28 mouse cellular contexts compared by ENCODE assay signal in genomic region chr1:164327764-164328163, GRCm38 (mm10). TPM values are rescaled to one million over a fixed set of nuclear protein-coding genes. Genes with fewer than 3 reads are reported as not detected.
DNase-seq lines count a peak whose midpoint lies in the region; ATAC-seq and TF ChIP-seq lines count a peak whose summit lies in the region.
"Had no signal": no experiment of that assay in that cellular context is flagged by ENCODE, and none has a peak within 500 bp of the region (broad histone marks: within the 10 kb centered on the region; RNA-seq: fewer than 3 reads in every experiment).

No protein-coding gene starts in this region.

- 0 out of 2 replicates have a peak, but pooled peaks have one; percentile 21 for ATAC-seq in neural tube, embryonic 14.5 days (ENCODE audit: low read depth)
- no peak for ATAC-seq in neural tube, embryonic 15.5 days (ENCODE audit: low FRiP score)
- ATAC-seq in stomach, embryonic 16.5 days (ENCODE audit: insufficient read depth, low FRiP score): peak; percentile 13; the same call in 1 of the 2 replicates
- ATAC-seq: forebrain, embryonic 13.5 days; forebrain, embryonic 16.5 days; Patski had no signal

- no peaks in the 10 kb centered on the region for H3K9me3 ChIP-seq in neural tube, embryonic 14.5 days (ENCODE audit: control insufficient read depth, low read length)
- H3K9me3 ChIP-seq in neural tube, embryonic 15.5 days (replicated peaks): no peaks in the 10 kb centered on the region
- no peaks in the 10 kb centered on the region for H3K9me3 ChIP-seq in stomach, embryonic 16.5 days (replicated peaks; ENCODE audit: control insufficient read depth, low read length)
- H3K9me3 ChIP-seq: forebrain, embryonic 10.5 days; forebrain, embryonic 13.5 days; G1E; heart, embryonic 10.5 days; heart, embryonic 15.5 days; hindbrain, embryonic 10.5 days had no signal

- TF ChIP-seq CTCF in kidney, adult 2 months (conservative IDR thresholded peaks at IDR 0.05; ENCODE audit: insufficient read depth, insufficient read length, low read depth, low read length): no peak

- 59% methylated on average over 7 of the region's 7 CpGs for WGBS in kidney, adult 2 months
- 71% methylated on average over 7 of the region's 7 CpGs for WGBS in neural tube, embryonic 14.5 days
- WGBS in neural tube, embryonic 15.5 days: 60% methylated on average over 7 of the region's 7 CpGs
- WGBS in stomach, embryonic 16.5 days: 41% methylated on average over 7 of the region's 7 CpGs

- no peaks in the 10 kb centered on the region for H3K36me3 ChIP-seq in kidney, adult 2 months (ENCODE audit: control insufficient read depth, insufficient read depth, low read length)
- no peaks in the 10 kb centered on the region for H3K36me3 ChIP-seq in neural tube, embryonic 14.5 days (ENCODE audit: control insufficient read depth, insufficient read depth, low read length)
- H3K36me3 ChIP-seq in neural tube, embryonic 15.5 days: 0 out of 2 replicates have a peak, but pooled peaks cover 3% of the 10 kb centered on the region
- H3K36me3 ChIP-seq in stomach, embryonic 16.5 days (ENCODE audit: control insufficient read depth, insufficient read depth, low read length): no peaks in the 10 kb centered on the region
- H3K36me3 ChIP-seq: heart, embryonic 15.5 days had no signal

- DNase-seq in kidney, adult 2 months: peak; percentile 69
- no peak for DNase-seq in kidney, adult 11 months
- DNase-seq in left cerebral cortex, postnatal 4 days: no peak
- DNase-seq in urinary bladder, adult 2 months (ENCODE audit: low spot score): no peak
- DNase-seq: adrenal gland, postnatal 10 days; adrenal gland, postnatal 36 days; B cell, adult 2 months; cerebellum, adult 18-20 months; cerebellum, adult 9-10 months; cerebellum, postnatal 14 days; gastrocnemius, postnatal 10 days; gastrocnemius, postnatal 36 days; heart, adult 2 months; heart, postnatal 10 days; heart, postnatal 36 days had no signal

- H3K9ac ChIP-seq in neural tube, embryonic 14.5 days (replicated peaks; ENCODE audit: low read depth, low read length): no peak overlapping the region
- H3K9ac ChIP-seq in neural tube, embryonic 15.5 days (replicated peaks): no peak overlapping the region
- no peak overlapping the region for H3K9ac ChIP-seq in stomach, embryonic 16.5 days (ENCODE audit: low read length)
- H3K9ac ChIP-seq: forebrain, embryonic 13.5 days; heart, embryonic 15.5 days; hindbrain, embryonic 14.5 days had no signal

- H3K4me2 ChIP-seq in neural tube, embryonic 14.5 days (ENCODE audit: low read depth, low read length): no peak overlapping the region
- no peak overlapping the region for H3K4me2 ChIP-seq in neural tube, embryonic 15.5 days
- no peak overlapping the region for H3K4me2 ChIP-seq in stomach, embryonic 16.5 days (ENCODE audit: low read depth, low read length)
- H3K4me2 ChIP-seq: forebrain, embryonic 13.5 days; heart, embryonic 15.5 days; hindbrain, embryonic 14.5 days had no signal

- intact Hi-C loops in left cerebral cortex, postnatal 4 days (cut with DNase I): no loop called here

- peaks cover 4% of the 10 kb centered on the region; the same call in 1 of the 2 replicates for H3K4me1 ChIP-seq in kidney, adult 2 months (ENCODE audit: control insufficient read depth, insufficient read depth, low read length)
- H3K4me1 ChIP-seq in neural tube, embryonic 14.5 days (ENCODE audit: control insufficient read depth, insufficient read depth, low read length): no peaks in the 10 kb centered on the region
- H3K4me1 ChIP-seq in neural tube, embryonic 15.5 days: peaks cover 4% of the 10 kb centered on the region
- peaks cover 7% of the 10 kb centered on the region for H3K4me1 ChIP-seq in stomach, embryonic 16.5 days (ENCODE audit: control insufficient read depth, insufficient read depth, low read length)
- H3K4me1 ChIP-seq: forebrain, embryonic 10.5 days; heart, embryonic 10.5 days; hindbrain, embryonic 10.5 days had no signal

- TF ChIP-seq POLR2A in kidney, adult 2 months (IDR thresholded peaks at IDR 0.05; ENCODE audit: low read depth, low read length): no peak

- H3K27me3 ChIP-seq in kidney, adult 2 months (replicated peaks; ENCODE audit: control insufficient read depth, insufficient read depth, low read length): no peaks in the 10 kb centered on the region
- H3K27me3 ChIP-seq in neural tube, embryonic 14.5 days (ENCODE audit: control insufficient read depth, insufficient read depth, low read length): no peaks in the 10 kb centered on the region
- H3K27me3 ChIP-seq in neural tube, embryonic 15.5 days (replicated peaks): no peaks in the 10 kb centered on the region
- H3K27me3 ChIP-seq in stomach, embryonic 16.5 days (ENCODE audit: control insufficient read depth, insufficient read depth, low read length): no peaks in the 10 kb centered on the region
- H3K27me3 ChIP-seq: CH12.LX; forebrain, embryonic 13.5 days; heart, embryonic 15.5 days; Patski had no signal

- no peak overlapping the region for H3K4me3 ChIP-seq in kidney, adult 2 months (ENCODE audit: insufficient read depth, low read depth, low read length)
- no peak overlapping the region for H3K4me3 ChIP-seq in neural tube, embryonic 14.5 days (ENCODE audit: low read depth, low read length)
- no peak overlapping the region for H3K4me3 ChIP-seq in neural tube, embryonic 15.5 days (replicated peaks)
- H3K4me3 ChIP-seq in stomach, embryonic 16.5 days (replicated peaks; ENCODE audit: low read length): no peak overlapping the region
- H3K4me3 ChIP-seq: forebrain, embryonic 10.5 days; forebrain, embryonic 13.5 days; heart, adult 2 months; heart, embryonic 10.5 days; heart, embryonic 15.5 days; hindbrain, embryonic 10.5 days had no signal

- H3K27ac ChIP-seq in kidney, adult 2 months (ENCODE audit: insufficient read depth, low read depth, low read length): peak overlapping the region; percentile 78
- H3K27ac ChIP-seq in neural tube, embryonic 14.5 days (ENCODE audit: low read depth, low read length): no peak overlapping the region
- H3K27ac ChIP-seq in neural tube, embryonic 15.5 days (replicated peaks): no peak overlapping the region
- peak overlapping the region; percentile 70 for H3K27ac ChIP-seq in stomach, embryonic 16.5 days (ENCODE audit: low read length)
- H3K27ac ChIP-seq: forebrain, embryonic 10.5 days; forebrain, embryonic 13.5 days; heart, adult 2 months; heart, embryonic 15.5 days; hindbrain, embryonic 14.5 days had no signal

RNA-seq across cellular contexts. Expression of gene Blzf1, which starts 20.5 kb away (rescaled TPM):
- polyA plus RNA-seq in kidney, adult 2 months (2012; rRNA removed): 5.4 and 6.0 TPM in 2 replicates
- polyA plus RNA-seq in neural tube, embryonic 14.5 days (2014; fragmentation: Nextera tagmentation; extraction: Ambion mirVana): 32.1 and 32.6 TPM in 2 replicates
- 31.5 and 32.1 TPM in 2 replicates for polyA plus RNA-seq in neural tube, embryonic 15.5 days (2015; fragmentation: Nextera tagmentation; extraction: Ambion mirVana)
- 34.3 and 39.2 TPM in 2 replicates for polyA plus RNA-seq in stomach, embryonic 16.5 days (2015; fragmentation: Nextera tagmentation; extraction: Ambion mirVana)
- 10 to 100 TPM; 19.8 to 24.3 TPM for total RNA-seq in left cerebral cortex, postnatal 4 days (2021)
- polyA plus RNA-seq in urinary bladder, adult 2 months (2012; rRNA removed): 21.2 and 23.4 TPM in 2 replicates

RNA-seq across cellular contexts. Expression of gene Nme7, which starts 23.8 kb away (rescaled TPM):
- 12.8 and 14.8 TPM in 2 replicates for polyA plus RNA-seq in kidney, adult 2 months (2012; rRNA removed)
- 25.6 and 25.8 TPM in 2 replicates for polyA plus RNA-seq in neural tube, embryonic 14.5 days (2014; fragmentation: Nextera tagmentation; extraction: Ambion mirVana)
- 33.1 and 33.6 TPM in 2 replicates for polyA plus RNA-seq in neural tube, embryonic 15.5 days (2015; fragmentation: Nextera tagmentation; extraction: Ambion mirVana)
- polyA plus RNA-seq in stomach, embryonic 16.5 days (2015; fragmentation: Nextera tagmentation; extraction: Ambion mirVana): 30.3 and 33.8 TPM in 2 replicates
- 10 to 100 TPM; 21.5 to 24.4 TPM for total RNA-seq in left cerebral cortex, postnatal 4 days (2021)
- 14.1 and 14.9 TPM in 2 replicates for polyA plus RNA-seq in urinary bladder, adult 2 months (2012; rRNA removed)

RNA-seq across cellular contexts. Expression of gene Ccdc181, which starts 52.4 kb away (rescaled TPM):
- polyA plus RNA-seq in kidney, adult 2 months (2012; rRNA removed): 6.7 and 8.8 TPM in 2 replicates
- polyA plus RNA-seq in neural tube, embryonic 14.5 days (2014; fragmentation: Nextera tagmentation; extraction: Ambion mirVana): 23.9 and 24.7 TPM in 2 replicates
- 20.0 and 26.3 TPM in 2 replicates for polyA plus RNA-seq in neural tube, embryonic 15.5 days (2015; fragmentation: Nextera tagmentation; extraction: Ambion mirVana)
- polyA plus RNA-seq in stomach, embryonic 16.5 days (2015; fragmentation: Nextera tagmentation; extraction: Ambion mirVana): 10.8 and 11.5 TPM in 2 replicates
- total RNA-seq in left cerebral cortex, postnatal 4 days (2021): 10 to 100 TPM; 21.2 to 22.3 TPM
- 10.8 and 13.9 TPM in 2 replicates for polyA plus RNA-seq in urinary bladder, adult 2 months (2012; rRNA removed)

Comparison
In these comparisons a context has a peak if more than half of its experiments do, and no peak if none do; other contexts are left out.
1. H3K27ac ChIP-seq: peak in kidney, adult 2 months (single experiment) and stomach, embryonic 16.5 days (single experiment); none in neural tube, embryonic 14.5 days (single experiment) and neural tube, embryonic 15.5 days (single experiment).